Mouse (Mus musculus) liver, adult (tissue): ENCODE measurements around the gene Mgst2.

Source experiments
- GATA4 ChIP-seq: IDR thresholded peaks from 2 replicates; pipeline ENCODE4 v1.6.1; 2014; ENCODE audit warnings: mild to moderate bottlenecking, low read length; ENCODE audit not compliant: insufficient replicate concordance

Gene Mgst2

GRCm38 (mm10) chr3:51648037-51648664 lies 12.0 kb upstream of the Mgst2 start:
- TF ChIP-seq GATA4: no peak

- no peak for TF ChIP-seq GATA4
Measured at GRCm38 (mm10) chr3:51649426-51649825, 10.7 kb upstream of the Mgst2 start.

- TF ChIP-seq GATA4: no peak
Measured at GRCm38 (mm10) chr3:51649986-51650385, 10.2 kb upstream of the Mgst2 start.

DNA sequence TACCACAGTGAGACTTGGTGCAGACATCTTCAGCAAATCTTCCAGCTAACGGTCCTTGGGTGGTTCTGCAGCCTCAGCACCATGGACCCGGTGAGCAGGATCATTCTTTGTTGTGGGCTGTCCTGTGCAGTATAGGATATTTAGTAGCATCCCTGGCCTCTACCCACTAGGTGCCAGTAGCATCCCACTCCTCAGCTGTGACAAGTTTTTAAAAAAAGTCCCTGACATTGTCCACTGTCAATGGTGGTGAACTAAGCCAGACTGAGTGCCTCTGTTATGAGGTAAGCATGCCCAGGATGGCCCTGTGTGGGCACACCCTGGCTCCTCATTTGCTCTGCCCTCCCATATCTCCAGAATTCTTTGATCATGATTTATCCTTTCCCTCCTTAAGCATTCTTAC lies 9.0 kb upstream of the Mgst2 start:
- no peak for TF ChIP-seq GATA4

GRCm38 (mm10) chr3:51652292-51652691 lies 7.9 kb upstream of the Mgst2 start:
- TF ChIP-seq GATA4: no peak

DNA sequence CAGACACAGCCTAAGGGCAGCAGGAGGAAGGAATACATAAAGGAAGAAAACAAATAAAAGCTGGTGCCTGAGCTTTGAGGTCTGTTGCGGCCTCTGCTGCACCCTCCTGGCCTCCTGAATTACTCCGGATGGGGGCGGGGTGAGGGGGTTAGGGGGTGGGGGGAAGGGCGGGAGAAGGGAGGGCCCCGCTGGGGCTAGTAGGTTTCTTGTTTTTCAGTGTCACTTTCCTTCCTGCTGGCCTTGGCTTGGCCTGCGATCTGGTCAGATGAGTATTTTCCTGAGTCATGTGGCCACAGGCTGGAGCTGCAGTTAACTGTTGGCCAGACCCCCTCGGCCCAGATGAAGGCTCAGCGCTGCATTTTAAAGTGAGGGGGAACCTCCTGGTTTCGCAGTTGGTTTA lies 7.5 kb upstream of the Mgst2 start:
- TF ChIP-seq GATA4: no peak

DNA sequence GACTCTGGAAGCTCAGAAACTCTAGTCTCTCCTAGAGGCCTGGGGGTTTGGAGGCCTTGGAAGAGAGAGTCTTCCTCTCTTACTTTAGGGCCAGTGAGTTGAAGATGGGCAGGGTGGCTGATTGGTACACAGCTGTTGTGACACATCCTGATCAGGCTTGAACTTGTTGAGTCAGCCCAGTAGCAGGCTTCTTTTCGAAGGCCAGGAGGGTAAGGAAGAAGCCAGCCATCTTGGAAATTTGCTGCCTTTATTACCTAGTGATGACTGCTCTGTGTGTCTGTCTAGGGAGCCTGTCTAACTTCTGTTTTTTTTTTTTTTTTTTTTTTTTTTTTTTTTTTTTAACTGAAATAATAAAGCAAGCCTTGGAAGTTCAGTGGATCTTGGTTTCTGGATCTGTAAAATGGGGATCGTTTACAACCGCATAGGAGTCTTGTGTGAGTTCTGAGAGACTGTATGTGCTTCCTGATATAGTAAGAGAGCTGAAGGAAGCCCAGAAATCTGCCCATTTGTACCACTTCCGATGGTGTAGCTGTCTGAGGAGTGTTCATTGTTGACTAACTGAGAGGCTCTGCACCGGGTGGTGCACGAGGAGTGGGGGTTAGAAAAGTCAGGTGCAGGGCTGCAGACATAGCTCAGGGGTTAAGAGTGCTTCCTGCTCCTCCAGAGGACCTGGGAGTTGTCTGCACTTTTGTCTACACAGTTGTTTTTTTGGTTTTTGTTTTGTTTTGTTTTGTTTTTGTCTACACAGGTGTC lies 5.7 kb upstream of the Mgst2 start:
- TF ChIP-seq GATA4: no peak

DNA sequence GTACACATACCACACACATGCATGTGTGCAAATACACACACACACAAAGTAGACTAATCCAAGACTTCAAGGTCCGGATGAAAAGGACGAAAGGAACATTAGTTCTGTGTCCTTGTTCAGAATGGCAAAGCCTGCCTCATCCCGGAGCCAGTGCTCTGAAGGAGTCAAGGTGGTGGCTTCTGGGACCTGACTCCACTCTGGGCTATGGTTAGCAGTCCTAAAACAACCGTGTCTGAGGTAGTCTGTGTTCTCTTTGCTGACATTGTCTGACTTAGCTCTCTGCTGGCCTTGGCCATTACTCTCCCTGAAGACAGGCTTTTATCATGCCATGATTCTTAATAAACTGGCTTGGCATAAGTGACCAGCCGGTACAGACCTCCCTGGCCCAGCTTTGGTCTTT lies 745 bp upstream of the Mgst2 start:
- no peak for TF ChIP-seq GATA4

DNA sequence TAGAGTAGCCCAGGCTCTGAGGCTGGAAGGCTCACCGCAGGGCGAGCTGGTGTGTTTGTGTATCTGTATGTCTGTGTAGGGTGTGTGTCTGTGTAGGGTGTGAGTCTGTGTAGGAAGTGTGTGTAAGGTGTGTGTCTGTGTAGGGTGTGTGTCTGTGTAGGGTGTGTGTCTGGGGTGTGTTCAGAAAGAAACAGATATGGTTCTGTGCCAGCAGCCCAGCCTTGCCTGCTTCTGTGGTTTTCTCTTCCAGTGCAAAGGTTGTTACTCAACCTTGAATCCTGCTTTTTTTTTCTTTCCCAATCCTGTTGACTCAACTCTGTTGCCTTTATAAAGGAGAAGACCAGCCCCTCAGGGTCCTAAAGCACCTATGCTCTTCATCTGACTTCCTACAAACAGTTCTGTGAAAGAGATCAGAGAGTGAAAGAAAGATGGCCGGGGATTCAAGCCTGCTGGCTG lies 689 bp downstream of the Mgst2 start:
- TF ChIP-seq GATA4: no peak

GRCm38 (mm10) chr3:51661376-51661775 lies 1.2 kb downstream of the Mgst2 start:
- TF ChIP-seq GATA4: no peak

- no peak for TF ChIP-seq GATA4
Measured at GRCm38 (mm10) chr3:51661880-51662550, 1.9 kb downstream of the Mgst2 start.

GRCm38 (mm10) chr3:51662557-51662956 lies 2.4 kb downstream of the Mgst2 start:
- no peak for TF ChIP-seq GATA4

- no peak for TF ChIP-seq GATA4
Measured at GRCm38 (mm10) chr3:51668607-51669006, 8.4 kb downstream of the Mgst2 start.

- TF ChIP-seq GATA4: no peak
Measured at GRCm38 (mm10) chr3:51670414-51671070, 10.4 kb downstream of the Mgst2 start.

GRCm38 (mm10) chr3:51671071-51671469 lies 10.9 kb downstream of the Mgst2 start:
- TF ChIP-seq GATA4: no peak

- TF ChIP-seq GATA4: no peak
Measured at GRCm38 (mm10) chr3:51672631-51673030, 12.5 kb downstream of the Mgst2 start.
